Mouse (Mus musculus) spleen, postnatal 36 days (tissue): ENCODE measurements around the gene Sugct.

Experiments used
- DNase-seq, 2 experiments: peaks; one replicate each; pipeline ENCODE4 v3.0.0; 2022; ENCODE audit warnings: low spot score in 2 of 2, mixed read lengths in 1 of 2

The Sugct gene

DNA sequence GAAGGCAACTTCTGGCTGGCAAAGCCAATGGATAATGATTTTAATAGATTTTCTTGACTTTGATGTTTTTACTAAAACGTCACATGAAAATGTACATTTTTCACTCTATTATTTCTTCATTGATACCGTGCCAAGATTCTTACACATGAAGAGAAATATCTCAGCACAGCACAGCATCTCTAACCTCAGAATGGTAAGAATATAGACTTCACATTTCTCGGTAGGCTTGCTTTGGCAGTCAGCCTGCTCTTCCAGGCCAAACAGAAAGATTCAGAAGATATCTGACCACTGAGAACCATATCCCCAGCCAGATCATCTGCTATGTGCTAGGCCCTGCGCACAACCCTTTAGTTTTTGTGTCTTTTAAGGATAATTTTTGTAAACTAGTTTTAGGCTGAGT, 657.0 kb downstream of the Sugct start:
- DNase-seq: no peak

DNA sequence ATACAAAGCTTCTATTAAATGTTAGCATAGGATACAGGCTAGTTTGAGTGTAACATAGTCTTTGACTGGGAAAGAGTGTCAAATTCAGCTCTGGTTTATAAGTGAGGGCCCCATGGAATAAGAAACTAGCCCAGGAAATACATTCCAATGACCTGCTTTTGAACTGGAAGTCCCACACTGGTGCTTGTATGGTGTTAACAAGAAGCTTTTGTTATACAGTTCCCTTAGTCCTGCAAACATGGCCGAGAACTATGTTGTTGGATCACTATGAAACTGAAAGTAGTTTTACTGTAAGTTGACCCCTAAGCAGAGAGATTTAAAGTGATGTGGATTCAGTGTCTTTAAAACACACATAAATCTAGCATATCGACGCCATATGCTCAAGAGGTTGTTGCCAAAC, 657.5 kb downstream of the Sugct start:
- DNase-seq: no peak

DNA sequence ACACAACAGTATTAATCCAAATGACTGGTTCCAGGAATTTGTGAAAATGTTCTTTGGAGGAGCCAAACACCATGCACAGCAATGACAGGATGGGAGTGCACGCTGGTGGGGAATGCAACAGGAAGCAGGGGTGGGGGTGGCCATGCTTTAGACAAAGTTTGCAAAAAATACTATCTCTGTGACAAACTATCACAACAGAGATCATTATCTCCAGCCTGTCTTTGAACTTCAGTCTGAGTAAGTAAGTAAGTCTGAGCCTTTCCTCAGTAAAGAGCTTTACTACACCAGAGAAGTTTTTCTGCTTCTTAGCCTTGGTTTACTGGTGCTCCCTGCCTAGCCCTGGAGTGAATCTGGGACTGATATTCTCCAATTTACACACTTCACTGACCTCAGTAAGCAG, 664.6 kb downstream of the Sugct start:
- DNase-seq: no peak

DNA sequence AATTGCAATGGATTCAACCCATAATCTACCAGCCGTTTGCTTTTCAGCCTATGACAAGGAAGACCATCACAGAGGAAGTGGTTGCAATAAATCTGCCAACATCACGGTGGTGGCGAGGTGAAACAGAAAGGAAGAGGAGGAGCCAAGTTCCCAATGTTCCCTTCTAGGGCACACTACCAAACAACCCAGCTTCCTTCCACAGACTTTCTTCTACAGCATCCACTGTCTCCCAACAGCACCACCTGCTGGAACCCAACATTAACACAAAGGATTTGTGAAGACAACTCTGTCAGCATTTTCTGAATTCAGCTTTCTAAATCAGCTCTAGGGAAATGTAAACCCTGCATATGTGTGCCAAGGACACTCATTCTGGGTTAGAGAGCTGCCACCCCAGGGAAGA, 666.8 kb downstream of the Sugct start:
- DNase-seq: peak; percentile 27 to 60

DNA sequence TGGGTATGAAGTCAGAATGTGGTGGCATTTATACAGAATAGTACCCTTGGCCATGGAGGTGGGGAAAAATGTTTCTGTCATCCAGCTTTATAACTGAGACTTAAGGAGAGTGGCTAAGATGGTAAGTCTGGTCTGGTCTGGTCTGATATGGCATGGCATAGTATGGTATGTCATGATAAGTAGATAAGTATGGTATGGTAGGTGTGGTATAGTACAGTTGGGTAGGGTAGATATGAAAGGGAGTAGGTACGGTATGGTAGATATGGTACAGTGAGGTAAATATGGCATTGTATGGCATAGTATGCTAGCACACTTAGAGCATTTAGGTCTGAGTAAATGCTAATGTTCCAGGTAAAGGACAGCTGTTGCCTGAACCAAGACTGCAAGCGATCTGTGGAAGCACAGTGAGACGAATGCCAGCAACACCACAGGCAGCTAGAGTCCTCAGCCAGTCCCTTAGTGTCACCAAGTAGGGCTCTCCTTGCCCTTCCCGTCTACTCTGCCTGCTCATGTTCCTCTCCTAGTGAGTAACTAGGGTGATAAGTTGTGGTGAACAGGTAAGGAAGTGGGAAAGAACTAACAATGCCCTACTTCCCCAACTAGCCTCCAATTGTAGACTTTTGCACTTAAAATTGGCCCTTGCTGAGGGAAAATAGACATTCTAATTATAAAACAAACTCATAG, 667.4 kb downstream of the Sugct start:
- DNase-seq: peak; percentile 4 to 41

DNA sequence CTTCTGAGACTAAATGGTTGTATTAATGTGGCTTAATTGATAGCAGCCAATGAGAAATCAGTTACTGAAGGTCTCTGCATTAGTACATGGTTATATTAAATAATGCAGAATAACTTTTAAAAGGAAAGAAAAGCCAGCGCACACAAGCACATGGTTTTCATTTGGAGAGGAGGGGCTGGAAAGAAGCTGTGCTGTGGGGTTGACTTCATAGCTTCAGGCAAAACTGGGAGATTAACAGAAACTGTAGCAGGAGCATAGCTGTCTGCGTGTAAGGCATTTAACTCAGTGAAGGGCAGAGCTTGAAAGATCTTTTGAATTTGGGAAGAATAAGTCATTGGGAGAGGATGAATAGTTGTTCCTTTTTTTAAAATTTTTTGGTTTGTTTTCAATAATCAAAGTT, 668.4 kb downstream of the Sugct start:
- DNase-seq: no peak

DNA sequence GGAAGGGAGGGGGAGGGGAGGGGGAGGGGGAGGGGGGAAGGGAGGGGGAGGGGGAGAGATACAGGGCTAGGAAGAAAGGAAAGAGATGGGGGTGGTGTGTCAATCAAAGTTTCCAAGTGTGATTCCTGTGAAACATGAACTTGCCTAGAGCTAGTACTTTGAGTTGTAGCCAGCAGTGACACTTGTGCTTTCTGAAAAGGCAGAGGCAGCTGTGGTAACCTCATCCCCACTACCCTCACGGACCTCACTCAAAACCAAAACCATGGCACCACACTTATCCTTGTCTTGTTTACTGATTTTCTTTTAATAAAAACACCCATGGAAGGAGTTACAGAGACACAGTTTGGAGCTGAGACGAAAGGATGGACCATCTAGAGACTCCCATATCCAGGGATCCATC, 698.9 kb downstream of the Sugct start:
- DNase-seq: no peak

DNA sequence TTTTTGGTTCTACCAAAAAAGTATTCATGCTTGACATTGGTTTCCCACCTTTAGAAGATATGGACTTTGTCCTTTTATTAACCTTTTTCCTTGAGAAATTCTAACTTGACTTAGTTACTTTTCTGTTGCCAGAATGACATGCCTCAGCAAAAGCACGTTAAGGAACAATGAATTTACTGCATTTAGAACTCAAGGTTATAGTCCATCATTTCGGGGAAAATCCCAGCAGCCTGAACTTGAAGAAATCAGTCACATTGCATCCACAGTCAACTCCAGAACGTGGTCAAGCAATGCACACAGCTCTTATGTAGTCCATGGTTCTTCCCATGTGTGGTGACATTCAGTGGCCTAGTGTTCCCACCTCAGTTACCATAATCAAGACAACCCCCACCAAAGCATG, 700.0 kb downstream of the Sugct start:
- DNase-seq: no peak

DNA sequence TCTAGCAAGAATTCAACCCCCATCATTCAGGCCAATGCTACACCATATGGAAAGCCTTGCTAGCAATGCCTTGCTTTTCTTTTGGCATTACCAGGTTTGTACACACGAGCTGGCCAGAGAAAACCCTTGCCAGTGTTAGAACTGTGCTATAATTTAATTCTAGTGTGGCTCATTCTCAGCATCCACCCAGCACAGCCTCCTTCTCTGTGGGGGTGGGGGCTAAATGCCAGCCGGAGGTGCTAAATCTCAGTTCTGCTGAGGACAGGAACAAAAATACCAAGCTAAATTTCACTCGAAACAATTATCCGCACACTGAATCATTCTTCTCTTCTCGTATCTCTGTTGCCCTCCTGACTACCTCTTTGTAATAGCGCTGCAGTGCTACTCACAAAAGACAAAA, 717.6 kb downstream of the Sugct start:
- no peak for DNase-seq

DNA sequence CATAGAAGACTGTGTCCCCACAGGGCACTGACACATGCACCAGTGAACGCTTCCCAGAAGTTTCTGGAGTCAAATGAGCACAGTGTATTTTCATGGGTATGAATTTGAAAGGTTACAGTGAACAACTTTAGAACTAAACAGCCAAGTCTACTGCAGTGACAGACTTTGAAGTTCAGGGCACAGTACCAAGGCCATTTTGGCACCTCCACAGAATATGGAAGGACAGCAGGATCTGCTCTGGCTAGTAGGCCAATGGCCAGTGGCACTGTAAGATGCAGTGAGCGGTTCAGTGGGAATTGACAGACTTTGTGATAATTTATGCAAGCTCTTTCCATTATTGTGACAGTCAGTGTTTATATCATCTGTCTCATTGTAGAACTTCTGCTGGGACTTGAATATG, 724.1 kb downstream of the Sugct start:
- no peak for DNase-seq

DNA sequence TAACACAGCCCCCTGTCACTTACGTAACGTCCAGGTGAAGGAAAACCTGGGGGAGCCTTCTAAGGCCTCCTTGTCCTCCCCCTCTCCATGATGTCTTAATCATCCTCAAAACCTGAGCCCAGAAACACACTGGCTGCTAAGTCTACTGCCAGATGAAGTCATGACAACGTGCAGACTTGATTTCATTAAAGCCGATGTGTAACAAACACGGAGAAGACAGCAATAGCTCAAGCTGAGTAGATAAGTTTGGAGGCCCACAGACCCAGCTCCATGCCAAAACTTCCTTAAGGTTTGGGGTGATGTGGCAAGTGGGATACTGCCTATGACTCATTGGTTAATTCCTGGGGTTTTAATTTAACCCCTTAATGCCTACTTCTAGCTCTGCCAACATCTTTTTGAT, 726.4 kb downstream of the Sugct start:
- DNase-seq: no peak

DNA sequence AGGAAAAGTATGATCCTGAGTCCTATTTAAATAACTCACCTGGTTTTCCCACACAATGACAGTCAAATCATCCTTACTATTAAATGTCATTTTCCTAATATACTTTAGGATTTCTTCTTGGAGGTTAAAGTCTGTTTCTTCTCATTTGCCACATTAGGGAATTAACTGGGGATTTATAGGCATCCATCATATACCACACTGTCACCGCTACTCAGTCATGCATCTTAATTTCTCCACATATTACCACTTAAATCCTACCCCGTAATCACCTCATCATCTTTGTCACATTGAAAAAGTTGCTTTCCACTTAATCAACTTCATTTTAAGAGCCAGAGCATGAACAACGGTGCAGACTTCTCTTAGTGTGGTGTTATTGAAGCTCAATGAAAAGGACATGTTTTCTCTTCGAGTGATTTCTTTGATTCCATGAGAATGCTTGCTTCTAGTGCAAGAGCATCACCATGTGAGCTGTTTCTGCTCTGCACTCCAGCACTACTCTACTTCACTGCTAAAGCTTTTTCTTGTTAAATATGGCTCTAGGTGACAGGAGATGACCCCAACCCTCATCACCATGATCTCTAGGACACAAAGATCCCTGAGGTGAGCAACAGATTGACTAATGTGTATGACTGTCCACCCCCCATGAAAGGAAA, 730.4 kb downstream of the Sugct start:
- no peak for DNase-seq

DNA sequence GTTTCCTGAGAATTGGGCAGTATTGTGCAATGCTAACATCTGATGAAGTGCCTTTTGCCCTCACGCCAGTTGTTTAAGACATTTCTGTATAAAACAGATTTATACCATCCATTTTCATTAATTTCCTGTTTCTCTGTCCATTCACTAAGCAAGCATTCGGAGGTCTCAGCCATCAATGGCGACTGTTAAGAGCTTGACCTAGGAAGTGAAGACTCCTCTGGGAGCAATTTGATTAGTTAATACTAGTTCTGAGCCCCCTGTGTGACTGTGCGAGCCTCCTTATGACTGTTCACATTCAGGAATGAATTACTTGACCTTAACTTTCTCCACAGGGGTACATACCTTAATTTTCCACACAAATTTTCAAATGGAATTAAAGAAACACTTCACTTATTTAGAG, 743.3 kb downstream of the Sugct start:
- DNase-seq: no peak

DNA sequence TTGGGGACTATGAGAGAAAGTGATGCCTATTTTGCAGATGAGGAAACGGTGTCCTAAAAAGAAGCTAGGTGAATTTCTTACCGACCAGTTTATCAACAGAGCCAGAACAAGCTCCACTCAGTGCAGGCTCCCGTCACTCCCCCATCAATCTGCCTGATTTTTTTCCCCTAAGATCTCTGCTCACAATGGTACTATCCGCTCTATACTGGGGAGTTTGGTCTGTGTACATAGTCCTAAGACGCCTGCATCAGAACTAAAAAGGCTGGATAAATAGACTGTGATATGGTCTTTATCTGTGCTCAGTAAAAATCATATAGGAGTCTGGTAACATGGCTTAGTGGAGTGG, 755.9 kb downstream of the Sugct start:
- no peak for DNase-seq

DNA sequence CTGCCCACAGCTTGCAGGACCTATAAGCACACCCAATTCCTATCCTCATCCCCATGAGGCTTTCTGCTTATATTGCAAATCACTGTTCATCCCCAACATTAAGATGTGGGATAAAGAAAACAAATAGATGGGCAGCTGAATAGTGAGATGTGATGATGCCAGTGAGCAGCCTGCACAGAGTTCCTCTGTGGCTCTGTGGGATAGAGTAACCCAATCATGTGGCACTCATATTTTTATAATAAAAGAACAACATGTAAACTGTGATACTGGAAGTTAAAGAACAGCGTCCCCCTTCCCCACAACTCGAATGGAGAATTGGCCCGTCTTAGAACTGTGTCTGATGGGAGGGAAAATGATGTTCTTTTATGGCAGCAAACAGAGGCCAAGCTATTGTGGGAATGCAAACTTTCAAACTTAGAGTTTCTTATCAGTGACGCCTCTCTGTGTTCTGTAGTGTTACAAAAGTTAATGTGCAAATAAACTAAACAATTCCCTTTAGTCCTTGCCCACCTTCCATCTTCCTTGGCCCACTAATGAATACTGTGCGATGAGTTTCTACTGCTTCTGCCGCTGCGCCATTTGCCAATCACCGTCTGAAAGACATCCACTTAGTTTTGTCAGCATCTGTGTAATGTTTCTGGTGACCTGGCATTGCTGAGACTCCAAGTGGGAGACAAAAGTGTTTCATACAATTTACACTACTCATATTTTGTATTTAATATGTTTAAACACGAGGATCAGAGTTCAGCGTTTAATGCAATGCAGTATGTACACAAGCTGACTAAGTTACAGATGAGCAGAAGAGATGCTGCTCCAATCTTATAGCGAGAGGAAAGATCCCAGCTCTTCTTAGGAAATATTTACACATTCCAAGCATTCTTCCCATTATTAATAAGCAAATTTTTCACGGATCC, 756.5 kb downstream of the Sugct start:
- no peak for DNase-seq

DNA sequence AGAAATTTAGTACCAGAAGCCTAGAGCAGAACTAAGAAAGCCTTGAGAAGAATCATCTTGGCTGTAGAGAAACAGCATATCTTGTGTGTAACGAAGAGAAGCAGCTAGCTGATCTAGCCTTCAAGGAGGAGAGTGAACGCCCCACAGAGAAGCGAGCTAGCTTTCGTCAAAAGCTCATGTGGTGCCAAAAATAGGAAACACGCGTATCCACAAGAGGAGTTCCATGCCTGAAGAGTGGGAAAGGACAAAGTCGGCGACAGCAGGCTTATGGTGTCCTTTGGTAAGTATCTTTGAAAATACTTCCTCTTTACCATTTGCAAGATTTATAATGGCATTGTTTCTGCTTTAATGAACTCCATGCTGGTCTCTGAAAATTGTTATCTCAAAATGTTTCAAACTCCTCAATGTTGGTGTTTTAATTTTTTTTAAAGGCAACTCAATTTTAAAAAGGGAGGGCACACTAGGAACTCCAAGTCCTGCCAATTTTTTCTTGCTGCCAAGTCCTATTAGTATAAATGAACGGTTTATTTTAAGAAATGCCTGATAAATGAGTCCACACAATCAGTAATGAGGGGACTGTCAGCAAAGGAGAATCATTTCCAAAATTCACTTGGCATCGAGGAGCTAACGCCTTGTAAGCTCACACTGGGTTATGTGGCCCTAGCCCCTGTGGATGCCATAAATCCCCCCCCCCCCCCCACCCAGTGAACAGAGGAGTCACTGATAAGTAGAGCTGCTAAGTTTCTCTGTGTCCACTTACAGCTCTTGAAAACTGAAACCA, 757.7 kb downstream of the Sugct start:
- DNase-seq: no peak

DNA sequence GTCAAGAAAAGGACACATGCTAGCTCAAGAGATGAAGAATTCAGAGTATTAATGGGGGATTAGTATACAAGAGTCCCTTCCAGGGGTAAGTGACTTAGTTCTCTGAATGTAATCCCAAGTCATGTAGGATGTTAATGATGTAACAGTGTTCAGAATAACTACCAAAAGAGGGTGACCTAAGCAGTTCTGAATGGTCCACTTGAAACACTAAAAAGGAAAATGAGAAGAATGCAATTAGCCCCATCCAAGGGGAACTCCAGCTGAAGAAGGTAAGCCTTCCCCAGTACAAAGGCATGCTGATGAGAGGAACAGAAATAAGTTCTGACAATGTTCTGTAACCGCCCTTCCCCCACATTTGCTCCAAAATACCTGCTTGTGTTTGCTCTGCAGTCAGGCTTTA, 760.3 kb downstream of the Sugct start:
- no peak for DNase-seq

DNA sequence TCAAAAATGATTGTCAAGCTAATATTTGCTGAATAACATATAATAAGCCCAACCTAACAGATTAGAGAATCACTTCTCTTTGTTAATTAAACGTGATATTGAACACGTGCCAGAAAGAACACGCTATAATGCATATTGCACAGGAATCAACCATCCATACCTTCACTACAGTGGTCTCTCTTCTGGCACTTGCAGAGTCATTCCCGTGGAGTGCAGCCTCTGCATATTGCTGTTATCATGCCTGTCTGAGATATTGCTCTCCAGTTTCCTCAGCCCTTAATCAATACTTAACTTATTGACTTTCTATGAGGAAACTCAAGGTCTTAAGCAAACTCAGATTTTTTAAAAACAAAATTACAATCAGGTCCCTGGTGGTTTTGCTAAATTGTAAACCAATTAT, 761.8 kb downstream of the Sugct start:
- DNase-seq: no peak

DNA sequence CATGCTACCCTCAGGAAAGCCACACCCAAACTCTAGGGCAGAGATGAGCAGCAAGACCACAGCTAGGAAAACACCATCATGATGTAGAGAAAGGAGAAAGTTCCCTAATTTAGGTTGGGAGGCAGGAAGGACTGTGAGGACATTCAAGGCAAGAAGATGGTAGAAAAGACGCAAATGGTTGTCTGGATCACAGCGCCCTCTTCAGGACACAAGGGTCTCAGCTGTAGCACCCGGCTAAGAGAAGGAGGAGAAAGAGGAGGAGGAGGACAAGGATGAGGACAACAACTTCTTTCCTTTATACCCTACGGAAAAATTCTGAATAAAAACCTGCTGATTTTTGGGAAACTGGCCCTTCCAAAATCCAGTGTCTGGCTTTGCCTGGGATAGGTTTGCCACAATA, 774.0 kb downstream of the Sugct start:
- no peak for DNase-seq

DNA sequence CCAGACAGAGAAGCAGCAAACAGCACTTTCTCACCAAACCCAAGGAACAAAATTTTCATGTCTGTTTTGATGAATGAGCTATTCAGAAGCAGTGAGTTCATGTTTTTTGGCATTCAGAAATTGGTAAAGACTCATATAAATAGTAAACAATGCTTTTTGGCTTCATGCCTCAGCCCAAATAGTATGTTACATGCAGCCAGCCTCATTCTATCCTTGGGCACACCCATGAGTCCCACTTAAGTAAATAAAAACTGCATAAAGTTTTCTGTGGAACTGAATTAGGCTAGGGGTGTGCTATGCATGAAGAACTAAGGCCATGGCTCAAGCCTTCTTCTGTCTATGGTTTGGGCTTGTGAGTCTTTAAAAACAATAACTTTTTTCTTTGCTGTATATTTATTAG, 779.7 kb downstream of the Sugct start:
- no peak for DNase-seq

DNA sequence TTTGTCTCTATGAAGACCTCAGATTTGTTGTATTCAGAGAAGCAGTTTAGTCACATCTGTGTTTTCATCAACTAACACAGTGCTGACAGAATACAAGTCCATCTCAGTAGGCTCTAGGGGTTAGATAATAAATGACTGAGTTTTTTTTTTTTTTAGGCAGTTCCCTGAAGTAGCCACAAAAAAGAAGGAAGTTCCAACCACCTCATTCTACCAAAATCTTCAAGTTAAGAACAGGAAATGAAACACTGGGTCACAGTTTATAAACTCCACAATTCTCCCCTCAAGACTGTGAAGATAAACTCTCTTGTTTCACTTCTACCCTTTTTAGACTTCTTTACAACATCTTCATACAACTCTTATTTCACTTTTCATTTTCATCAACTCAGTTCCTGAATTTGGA, 783.1 kb downstream of the Sugct start:
- peak in 1 of 2 experiments; percentile 45 for DNase-seq

DNA sequence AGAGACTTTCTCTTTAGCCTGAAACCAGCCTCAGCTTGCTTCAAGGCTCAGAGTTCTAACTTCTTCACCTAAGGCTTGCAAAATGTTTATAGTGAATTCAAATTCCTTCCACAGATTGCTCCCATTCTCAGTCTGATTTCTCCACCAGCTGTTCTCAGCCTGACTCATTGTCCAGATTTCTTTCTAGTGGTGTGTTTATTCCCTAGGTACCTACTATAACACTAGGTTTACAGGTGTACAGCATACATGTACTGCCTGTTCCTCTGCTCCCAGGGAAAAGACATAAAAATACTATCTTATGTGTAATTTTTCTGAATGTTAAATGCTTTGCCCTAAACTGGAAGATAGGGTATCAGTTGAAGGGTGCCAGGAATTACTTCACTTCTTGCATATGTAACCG, 788.4 kb downstream of the Sugct start:
- no peak for DNase-seq
